Mouse (Mus musculus) heart, postnatal 0 days (tissue): ENCODE results near the gene Gmfb. TPM values are rescaled to one million over a fixed set of nuclear protein-coding genes. Genes with fewer than 3 reads are reported as not detected.

Source experiments
- ATAC-seq: fragments of 200-750 bp; cut with Nextera tagmentation; 2 replicates; pipeline ENCODE4 v1.8.0; 2017; ENCODE audit warnings: low read depth, moderate number of reproducible peaks, moderate library complexity; ENCODE audit not compliant: insufficient read depth
- DNase-seq: peaks from one replicate; pipeline ENCODE4 v3.0.0-alpha.2; 2016; ENCODE audit warnings: low spot score
- H3K27ac ChIP-seq: fragments of 300-500 bp; sonication (generic); 2 replicates; pipeline ENCODE4 v1.5.1; 2014; ENCODE audit warnings: low read depth, mild to moderate bottlenecking
- H3K27me3 ChIP-seq: fragments of 300-500 bp; sonication (generic); 2 replicates; pipeline ENCODE4 v1.6.1; 2014; ENCODE audit warnings: low read length, mixed read lengths; ENCODE audit not compliant: control insufficient read depth, insufficient read depth
- H3K36me3 ChIP-seq: fragments of 300-500 bp; sonication (generic); replicated peaks from 2 replicates; pipeline ENCODE4 v1.6.1; 2014; ENCODE audit warnings: low read length, mixed read lengths; ENCODE audit not compliant: control insufficient read depth, insufficient read depth
- H3K4me1 ChIP-seq: fragments of 300-500 bp; sonication (generic); 2 replicates; pipeline ENCODE4 v1.6.1; 2014; ENCODE audit warnings: antibody characterized with exemption; ENCODE audit not compliant: control insufficient read depth, insufficient read depth
- H3K4me2 ChIP-seq: fragments of 300-500 bp; sonication (generic); 2 replicates; pipeline ENCODE4 v1.6.1; 2014; ENCODE audit warnings: low read depth, mild to moderate bottlenecking, low read length, moderate library complexity
- H3K4me3 ChIP-seq: fragments of 300-500 bp; sonication (generic); 2 replicates; pipeline ENCODE4 v1.5.1; 2014; ENCODE audit warnings: low read depth, low read length
- H3K9ac ChIP-seq: fragments of 300-500 bp; sonication (generic); replicated peaks from 2 replicates; pipeline ENCODE4 v1.6.1; 2014; ENCODE audit warnings: low read depth, low read length, mixed read lengths
- H3K9me3 ChIP-seq: fragments of 300-500 bp; sonication (generic); replicated peaks from 2 replicates; pipeline ENCODE4 v1.6.1; 2016; ENCODE audit warnings: low read length; ENCODE audit not compliant: control insufficient read depth
- CTCF ChIP-seq: IDR thresholded peaks from 2 replicates; pipeline ENCODE4 v1.5.1; 2016; ENCODE audit warnings: antibody characterized with exemption, control low read depth, low read depth
- EP300 ChIP-seq: IDR thresholded peaks from 2 replicates; pipeline ENCODE4 v1.6.1; 2016; ENCODE audit warnings: antibody characterized with exemption, low read depth
- WGBS: fragments of 180-500 bp; shearing (Covaris S2); extraction: QIAGEN DNeasy Blood & Tissue Kit; methylation state at CpG from one replicate; pipeline ENCODE4 v1.1.7; 2014; 5-methylcytosine and 5-hydroxymethylcytosine counted together
- polyA plus RNA-seq: library from polyadenylated mRNA; unstranded; fragments of >200 nt; fragmentation: Nextera tagmentation; extraction: Ambion mirVana; gene quantifications from 2 replicates; pipeline ENCODE4 v1.2.1, GENCODE M21; 2015
- total RNA-seq: library from RNA; depleted of rRNA; stranded (reverse); fragments of >200 nt; gene quantifications from 2 replicates; pipeline ENCODE4 v1.2.3, GENCODE M21; 2014; ENCODE audit warnings: low replicate concordance

The Gmfb gene
- total and polyA plus RNA-seq, 2 experiments from 2014 or later, result 37.6 to 50.6 TPM

GRCm38 (mm10) chr14:46816916-46817622 lies 5.0 kb downstream of the Gmfb start:
- ATAC-seq, result no peak
- no peaks in the 10 kb centered on the region for H3K9me3 ChIP-seq
- peaks cover 42% of the 10 kb centered on the region for H3K36me3 ChIP-seq
- no peak overlapping the region for H3K4me2 ChIP-seq
- peaks cover 9% of the 10 kb centered on the region for H3K4me1 ChIP-seq
- no peak overlapping the region for H3K9ac ChIP-seq
- no peaks in the 10 kb centered on the region for H3K27me3 ChIP-seq
- 78% methylated on average over 8 of the region's 8 CpGs for WGBS
- DNase-seq, result no peak
- TF ChIP-seq CTCF, result no peak
- no peak for TF ChIP-seq EP300
- no peak overlapping the region for H3K4me3 ChIP-seq
- no peak overlapping the region for H3K27ac ChIP-seq

- Histone ChIP-seq H3K9me3 (no peaks in the 10 kb centered on the region), H3K27me3 (no peaks in the 10 kb centered on the region), H3K27ac (no peak overlapping the region), H3K36me3 (peaks cover 55% of the 10 kb centered on the region), H3K9ac (no peak overlapping the region), H3K4me2 (no peak overlapping the region), H3K4me1 (peaks cover 3% of the 10 kb centered on the region), H3K4me3 (no peak overlapping the region)
- WGBS, result 49% methylated on average over 6 of the region's 6 CpGs
- DNase-seq (no peak), ATAC-seq (no peak)
- no peak for TF ChIP-seq CTCF
- no peak for TF ChIP-seq EP300
Measured at GRCm38 (mm10) chr14:46815640-46816039, 6.4 kb downstream of the Gmfb start.

- ATAC-seq (no peak), DNase-seq (no peak)
- TF ChIP-seq CTCF (no peak), EP300 (no peak)
- WGBS, result 73% methylated on average over 3 of the region's 3 CpGs
- no peaks in the 10 kb centered on the region for H3K4me1 ChIP-seq
- H3K9me3 ChIP-seq, result no peaks in the 10 kb centered on the region
- H3K4me2 ChIP-seq, result no peak overlapping the region
- no peak overlapping the region for H3K4me3 ChIP-seq
- H3K36me3 ChIP-seq, result peaks cover 34% of the 10 kb centered on the region
- H3K27me3 ChIP-seq, result no peaks in the 10 kb centered on the region
- H3K9ac ChIP-seq, result no peak overlapping the region
- no peak overlapping the region for H3K27ac ChIP-seq
Measured at GRCm38 (mm10) chr14:46807927-46808326, 14.1 kb downstream of the Gmfb start.

GRCm38 (mm10) chr14:46806186-46806585 lies 15.9 kb downstream of the Gmfb start:
- no peak for DNase-seq

GRCm38 (mm10) chr14:46803791-46804190 lies 18.3 kb downstream of the Gmfb start:
- 75% methylated on average over 1 of the region's 1 CpGs for WGBS
- no peak for ATAC-seq
- Histone ChIP-seq H3K4me2 (no peak overlapping the region), H3K27me3 (no peaks in the 10 kb centered on the region), H3K27ac (no peak overlapping the region), H3K9ac (no peak overlapping the region), H3K36me3 (peaks cover 6% of the 10 kb centered on the region), H3K9me3 (no peaks in the 10 kb centered on the region), H3K4me3 (no peak overlapping the region), H3K4me1 (peaks cover 4% of the 10 kb centered on the region; the same call in 1 of the 2 replicates)
- DNase-seq, result no peak
- TF ChIP-seq CTCF (no peak), EP300 (no peak)

More at GRCm38 (mm10) chr14:46806186-46806585, 15.9 kb downstream of the Gmfb start:
- Histone ChIP-seq H3K9ac (no peak overlapping the region), H3K27ac (no peak overlapping the region), H3K4me2 (no peak overlapping the region), H3K4me1 (peaks cover 1% of the 10 kb centered on the region; the same call in 1 of the 2 replicates), H3K4me3 (no peak overlapping the region), H3K27me3 (no peaks in the 10 kb centered on the region), H3K9me3 (no peaks in the 10 kb centered on the region), H3K36me3 (peaks cover 20% of the 10 kb centered on the region)
- TF ChIP-seq EP300 (no peak), CTCF (no peak)
- WGBS, result 82% methylated on average over 5 of the region's 5 CpGs
- ATAC-seq, result no peak

GRCm38 (mm10) chr14:46803259-46803658 lies 18.8 kb downstream of the Gmfb start:
- no peak for ATAC-seq
- TF ChIP-seq CTCF, result no peak
- no peak for TF ChIP-seq EP300

More at GRCm38 (mm10) chr14:46803259-46803658, 18.8 kb downstream of the Gmfb start:
- Histone ChIP-seq H3K9ac (no peak overlapping the region), H3K4me2 (no peak overlapping the region), H3K27me3 (no peaks in the 10 kb centered on the region), H3K27ac (no peak overlapping the region), H3K36me3 (peaks cover 6% of the 10 kb centered on the region), H3K9me3 (no peaks in the 10 kb centered on the region), H3K4me3 (no peak overlapping the region), H3K4me1 (peaks cover 4% of the 10 kb centered on the region; the same call in 1 of the 2 replicates)
- no peak for DNase-seq
- WGBS, result 82% methylated on average over 4 of the region's 4 CpGs
